Mouse (Mus musculus): ENCODE measurements around the gene Scaf11. TPM values are rescaled to one million over a fixed set of nuclear protein-coding genes. Genes with fewer than 3 reads are reported as not detected.

Gene Scaf11
- polyA plus RNA-seq, 1 experiment from 2014 or later, result 35.6 TPM

DNA sequence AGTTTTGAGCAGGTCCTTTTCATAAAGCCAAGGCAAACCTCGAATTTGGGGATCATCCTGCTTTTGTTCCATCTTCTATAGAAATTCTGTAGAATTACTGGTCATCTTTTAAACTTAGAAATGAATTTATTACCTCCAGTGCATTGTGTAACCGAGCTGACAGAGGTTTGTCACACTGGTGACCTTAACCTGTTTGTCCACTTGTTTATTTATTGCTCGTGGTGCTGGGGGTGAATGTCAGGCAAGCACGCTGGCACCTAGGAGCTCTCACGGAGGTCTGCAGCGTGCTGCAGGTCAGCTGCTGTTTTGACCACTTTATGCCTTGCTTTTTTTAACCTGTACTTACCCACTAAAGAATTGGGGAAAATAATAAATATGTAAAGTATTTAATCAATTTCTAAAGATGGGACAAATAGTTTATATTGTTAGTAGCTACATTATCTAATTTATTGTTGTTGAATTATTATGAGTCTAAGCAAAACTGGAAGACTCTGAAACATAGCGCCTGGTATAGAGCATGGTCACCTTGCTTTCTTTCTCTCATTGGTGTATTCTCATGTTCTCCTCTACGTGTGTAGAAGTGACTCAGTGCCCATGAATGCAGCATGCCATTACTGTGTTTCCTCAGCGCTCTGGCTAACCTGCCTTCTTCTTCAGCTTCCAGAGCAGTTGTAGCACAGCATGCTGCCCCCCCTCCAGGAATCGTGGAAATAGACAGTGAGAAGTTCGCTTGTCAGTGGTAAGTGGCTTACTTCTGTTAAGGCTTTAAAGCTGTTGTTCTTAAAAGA lies 94.3 kb downstream of the Scaf11 start:
- TF ChIP-seq CTCF (IDR thresholded peaks at IDR 0.05; ENCODE audit: low read depth) (no peak), EP300 (IDR thresholded peaks at IDR 0.05; ENCODE audit: low read depth) (no peak)
- Histone ChIP-seq H3K4me3 (ENCODE audit: low read depth, low read length) (no peak overlapping the region), H3K4me2 (ENCODE audit: low read depth, low read length) (no peak overlapping the region), H3K36me3 (replicated peaks; ENCODE audit: insufficient read depth, low read length) (peaks cover 78% of the 10 kb centered on the region), H3K9me3 (ENCODE audit: low read length) (no peaks in the 10 kb centered on the region), H3K27me3 (ENCODE audit: insufficient read depth, low read length) (no peaks in the 10 kb centered on the region), H3K27ac (ENCODE audit: low read depth) (no peak overlapping the region), H3K4me1 (ENCODE audit: insufficient read depth) (no peaks in the 10 kb centered on the region), H3K9ac (replicated peaks) (no peak overlapping the region)
- WGBS (ENCODE audit: insufficient replicate concordance), result 82% methylated on average over 11 of the region's 11 CpGs
- DNase-seq, result no peak
- no peak for ATAC-seq

DNA sequence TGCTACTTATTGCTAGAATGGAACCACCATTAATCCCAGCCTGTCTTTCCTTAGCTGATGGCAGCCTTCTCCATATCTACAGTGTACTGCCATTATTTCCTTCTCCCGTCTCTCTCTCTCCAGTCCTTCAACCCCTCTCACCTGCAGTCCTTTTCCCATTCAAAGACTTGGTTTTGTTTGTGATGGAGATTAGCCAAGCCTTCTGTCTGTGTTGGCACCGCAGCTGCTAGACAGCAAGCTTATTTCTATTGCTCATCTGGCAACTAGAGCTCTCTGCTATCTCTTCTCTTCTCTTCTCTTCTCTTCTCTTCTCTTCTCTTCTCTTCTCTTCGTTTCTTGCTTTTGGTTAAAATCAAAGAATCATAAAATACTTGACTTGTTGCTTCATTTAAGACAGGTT lies 95.3 kb downstream of the Scaf11 start:
- Histone ChIP-seq H3K4me1 (ENCODE audit: insufficient read depth) (no peaks in the 10 kb centered on the region), H3K9ac (replicated peaks) (no peak overlapping the region), H3K27ac (ENCODE audit: low read depth) (no peak overlapping the region), H3K9me3 (ENCODE audit: low read length) (no peaks in the 10 kb centered on the region), H3K4me3 (ENCODE audit: low read depth, low read length) (no peak overlapping the region), H3K27me3 (ENCODE audit: insufficient read depth, low read length) (no peaks in the 10 kb centered on the region), H3K4me2 (ENCODE audit: low read depth, low read length) (no peak overlapping the region), H3K36me3 (replicated peaks; ENCODE audit: insufficient read depth, low read length) (peaks cover 77% of the 10 kb centered on the region)
- TF ChIP-seq CTCF (IDR thresholded peaks at IDR 0.05; ENCODE audit: low read depth), result no peak
- TF ChIP-seq EP300 (IDR thresholded peaks at IDR 0.05; ENCODE audit: low read depth), result no peak
- WGBS (ENCODE audit: insufficient replicate concordance), result 83% methylated on average over 3 of the region's 3 CpGs
- DNase-seq, result no peak
- ATAC-seq, result no peak

Small RNA genes lying within 50 kb of the gene (microRNA-seq; reads per million reads assigned to microRNA genes)
- not detected for gene Gm25397

Other genes starting within 250 kb of the Scaf11 start
- gene Arid2, start 173.3 kb downstream of the Scaf11 start, polyA plus RNA-seq (2015; fragmentation: Nextera tagmentation; extraction: Ambion mirVana), result 5.5 and 5.9 TPM in 2 replicates
- 8.4 and 11.3 TPM in 2 replicates for gene Slc38a1, start 182.1 kb upstream of the Scaf11 start, polyA plus RNA-seq (2015; fragmentation: Nextera tagmentation; extraction: Ambion mirVana)
- gene Slc38a2, start 238.9 kb upstream of the Scaf11 start, polyA plus RNA-seq (2015; fragmentation: Nextera tagmentation; extraction: Ambion mirVana), result 19.0 and 29.6 TPM in 2 replicates

All from liver, postnatal 0 days (tissue).